Mouse (Mus musculus): Measurements from ENCODE around the gene Chid1.

The Chid1 gene

GRCm38 (mm10) chr7:141497600-141497999, 42.1 kb downstream of the Chid1 start:
- DNase-seq = no peak

GRCm38 (mm10) chr7:141495940-141496339, 43.7 kb downstream of the Chid1 start:
- no peak for DNase-seq

GRCm38 (mm10) chr7:141495379-141495778, 44.3 kb downstream of the Chid1 start:
- no peak for DNase-seq

- no peak for DNase-seq
These were observed 45.9 kb downstream of the Chid1 start for GRCm38 (mm10) chr7:141493729-141494128.

- DNase-seq = no peak
These were observed 46.9 kb downstream of the Chid1 start for GRCm38 (mm10) chr7:141492738-141493137.

- DNase-seq = peak in 1 of 2 experiments; percentile 19
These were observed 48.5 kb downstream of the Chid1 start for GRCm38 (mm10) chr7:141491151-141491550.

GRCm38 (mm10) chr7:141487141-141487540, 52.5 kb downstream of the Chid1 start:
- DNase-seq = no peak

- DNase-seq = no peak
These were observed 53.4 kb downstream of the Chid1 start for GRCm38 (mm10) chr7:141486239-141486638.

- no peak for DNase-seq
These were observed 54.1 kb downstream of the Chid1 start for GRCm38 (mm10) chr7:141485606-141486005.

GRCm38 (mm10) chr7:141485186-141485585, 54.5 kb downstream of the Chid1 start:
- no peak for DNase-seq

GRCm38 (mm10) chr7:141484186-141485120, 55.2 kb downstream of the Chid1 start:
- no peak for DNase-seq

- DNase-seq = no peak
These were observed 56.5 kb downstream of the Chid1 start for GRCm38 (mm10) chr7:141483114-141483653.

- DNase-seq = no peak
These were observed 57.1 kb downstream of the Chid1 start for GRCm38 (mm10) chr7:141482531-141483024.

- DNase-seq = peak in 1 of 2 experiments; percentile 42
These were observed 57.9 kb downstream of the Chid1 start for GRCm38 (mm10) chr7:141481498-141482401.

- peak; percentile 58 to 68 for DNase-seq
These were observed 58.7 kb downstream of the Chid1 start for GRCm38 (mm10) chr7:141480842-141481497.

GRCm38 (mm10) chr7:141478270-141478748, 61.3 kb downstream of the Chid1 start:
- DNase-seq = no peak

GRCm38 (mm10) chr7:141477578-141478269, 61.9 kb downstream of the Chid1 start:
- DNase-seq = no peak

- DNase-seq = no peak
These were observed 62.7 kb downstream of the Chid1 start for GRCm38 (mm10) chr7:141476981-141477370.

GRCm38 (mm10) chr7:141476226-141476980, 63.3 kb downstream of the Chid1 start:
- DNase-seq = peak in 1 of 2 experiments; percentile 33

- no peak for DNase-seq
These were observed 63.9 kb downstream of the Chid1 start for GRCm38 (mm10) chr7:141475805-141476158.
